Mouse (Mus musculus) retina, embryonic 14.5 days (tissue): ENCODE measurements around the gene Ajm1.

Source experiments
- DNase-seq: peaks from one replicate; pipeline ENCODE4 v3.0.0-alpha.2; 2015; ENCODE audit warnings: low spot score

Ajm1 gene

DNA sequence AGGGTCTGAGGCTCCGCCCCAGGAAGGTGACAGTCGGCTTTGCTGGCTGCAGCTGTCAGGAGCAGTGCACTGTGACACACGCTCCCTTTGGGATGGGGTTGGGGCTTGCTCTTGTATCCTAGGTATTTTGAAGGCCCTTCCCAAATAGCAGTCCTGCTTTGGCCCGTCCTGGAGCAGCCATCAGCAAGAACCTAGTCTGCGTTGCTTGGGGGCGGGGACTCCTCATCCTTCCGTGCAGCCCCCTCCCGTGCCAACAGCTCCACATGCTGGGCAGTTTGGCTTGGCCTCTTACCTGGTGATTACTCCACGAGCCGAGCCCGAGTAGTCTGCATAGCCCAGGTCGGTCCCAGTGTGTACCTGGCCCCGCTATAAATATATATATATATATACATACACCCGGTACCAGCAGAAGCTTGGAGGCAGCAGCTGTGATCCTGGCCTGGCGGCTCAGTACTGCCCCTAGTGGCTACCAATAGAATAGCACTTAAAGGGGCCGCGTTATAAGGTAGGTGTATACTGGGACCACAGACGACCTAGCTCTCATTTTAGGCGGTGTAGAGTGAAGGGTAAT, at the start of gene Ajm1:
Ajm1 (minus strand) TSS at position 464 of the 571 bp plus-strand sequence.
- DNase-seq = peak; percentile 91

DNA sequence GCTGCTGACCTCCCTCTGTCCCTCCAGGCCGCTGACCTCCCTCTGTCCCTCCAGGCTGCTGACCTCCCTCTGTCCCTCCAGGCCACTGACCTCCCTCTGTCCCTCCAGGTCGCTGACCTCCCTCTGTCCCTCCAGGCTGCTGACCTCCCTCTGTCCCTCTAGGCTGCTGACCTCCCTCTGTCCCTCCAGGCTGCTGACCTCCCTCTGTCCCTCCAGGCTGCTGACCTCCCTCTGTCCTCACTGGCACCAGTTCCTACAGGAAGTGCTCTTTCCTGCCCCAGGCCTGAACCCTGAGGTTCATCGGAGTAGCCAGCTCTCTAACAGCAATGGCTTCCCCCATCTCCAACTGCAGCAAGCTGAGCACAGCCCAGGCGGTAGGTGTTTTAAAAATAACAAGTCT, 47.2 kb upstream of the Ajm1 start:
- no peak for DNase-seq

DNA sequence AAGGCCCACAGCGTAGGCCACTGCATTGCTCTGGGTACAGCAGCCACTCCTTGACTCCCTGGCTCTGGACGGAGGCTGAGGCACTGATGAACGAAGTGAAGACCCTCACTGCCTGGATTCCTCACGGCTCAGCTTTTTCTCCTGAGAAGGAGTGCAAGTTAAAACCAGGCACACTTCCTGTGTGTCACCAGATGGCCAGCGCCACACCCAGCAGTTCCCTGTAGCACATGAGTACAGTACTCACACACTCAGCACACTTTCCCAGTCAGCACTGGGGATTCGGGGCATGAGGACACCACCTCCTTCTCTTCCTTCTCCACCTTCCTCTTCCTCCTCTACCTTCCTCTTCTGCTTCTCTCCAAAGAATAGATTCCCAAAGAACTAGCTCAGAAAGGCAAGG, 46.3 kb upstream of the Ajm1 start, which contains the start of gene Fcna:
Fcna (minus strand) TSS at position 220 of the 400 bp plus-strand sequence.
- no peak for DNase-seq

DNA sequence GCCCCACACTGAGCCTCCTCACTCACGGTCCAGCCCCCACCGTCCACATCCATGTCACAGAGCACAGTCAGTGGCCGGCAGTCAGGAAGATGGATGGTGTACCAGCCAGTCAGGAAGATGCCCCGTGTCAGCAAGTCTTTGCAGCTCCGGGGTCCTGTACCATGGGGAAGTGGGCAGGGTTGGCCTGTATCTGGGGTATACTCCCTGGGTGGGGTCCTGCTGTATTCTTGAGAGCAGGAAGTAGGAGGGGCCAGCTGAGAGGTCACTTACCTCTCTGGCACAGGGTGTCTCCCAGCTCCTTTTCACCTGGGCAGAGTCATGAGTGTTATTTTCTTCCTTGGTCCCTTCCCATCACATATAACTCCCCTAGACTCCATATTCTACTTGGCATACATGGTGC, 44.4 kb upstream of the Ajm1 start:
- DNase-seq = no peak

DNA sequence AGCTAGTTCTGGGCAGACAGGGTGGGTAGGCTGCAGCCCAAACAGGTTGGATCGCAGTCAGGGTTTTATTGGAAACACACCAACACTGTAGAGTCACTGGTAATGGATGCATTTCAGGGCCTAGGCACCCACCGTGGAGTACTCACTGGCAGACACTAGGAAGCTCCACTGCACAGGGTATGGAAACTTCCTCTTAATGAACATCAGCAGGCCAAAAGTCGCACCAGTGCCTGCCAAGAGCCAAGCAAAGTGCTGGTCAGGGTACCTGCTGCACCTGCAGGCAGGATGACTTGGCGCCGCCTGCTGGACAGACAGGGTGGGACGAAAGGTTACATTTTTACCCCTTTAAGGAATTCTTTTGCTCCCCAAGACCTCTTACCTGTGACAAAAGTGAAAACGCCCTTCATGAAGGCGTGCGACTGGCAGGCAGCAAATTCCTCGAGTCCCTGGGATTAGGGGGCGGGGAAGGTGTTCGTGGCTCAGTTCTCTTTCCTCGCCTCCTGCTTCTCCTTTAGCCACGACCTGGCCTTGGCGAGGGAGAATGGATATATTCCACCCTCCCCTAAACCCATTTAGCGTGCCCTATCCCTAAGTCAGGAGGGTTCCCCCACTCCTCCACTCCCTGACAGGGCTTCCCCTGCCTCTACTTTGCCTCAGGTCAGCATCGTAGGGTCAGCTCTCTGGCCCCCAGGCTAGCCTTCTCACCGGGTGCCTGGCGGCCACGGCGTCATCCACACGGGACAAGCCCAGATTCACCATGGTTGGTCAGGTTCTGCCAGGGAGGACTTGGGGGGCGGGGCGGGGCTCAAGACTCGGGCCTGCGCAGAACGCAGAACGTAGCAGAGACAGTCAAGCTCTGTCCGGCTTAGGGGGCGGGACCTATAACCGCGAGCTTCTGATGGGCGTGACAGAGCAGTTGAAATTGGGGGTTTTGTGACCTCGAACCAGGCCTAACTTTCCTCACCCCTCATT, 40.0 kb upstream of the Ajm1 start, which contains the start of gene Tmem141:
Tmem141 (minus strand) TSS at position 777 of the 972 bp plus-strand sequence.
- peak; percentile 83 for DNase-seq

DNA sequence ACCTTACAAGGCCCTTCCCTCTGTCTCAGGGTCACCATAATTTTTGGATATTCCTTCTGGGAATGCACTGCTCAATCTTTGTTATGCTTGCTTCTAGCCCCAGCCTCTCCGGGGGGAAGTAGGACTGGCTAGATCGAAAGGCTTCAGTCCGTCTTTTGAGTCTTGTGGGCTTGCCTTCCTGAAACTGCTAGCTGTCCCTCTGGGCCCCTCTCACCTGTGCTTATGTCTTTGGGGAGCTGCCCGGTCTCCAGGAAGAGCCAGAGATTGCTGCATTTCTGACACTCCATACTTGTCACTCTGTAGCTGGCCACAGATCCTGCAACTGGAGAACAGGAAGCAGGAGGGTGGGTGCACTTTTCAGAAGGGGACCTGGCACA, 39.3 kb upstream of the Ajm1 start:
- no peak for DNase-seq

DNA sequence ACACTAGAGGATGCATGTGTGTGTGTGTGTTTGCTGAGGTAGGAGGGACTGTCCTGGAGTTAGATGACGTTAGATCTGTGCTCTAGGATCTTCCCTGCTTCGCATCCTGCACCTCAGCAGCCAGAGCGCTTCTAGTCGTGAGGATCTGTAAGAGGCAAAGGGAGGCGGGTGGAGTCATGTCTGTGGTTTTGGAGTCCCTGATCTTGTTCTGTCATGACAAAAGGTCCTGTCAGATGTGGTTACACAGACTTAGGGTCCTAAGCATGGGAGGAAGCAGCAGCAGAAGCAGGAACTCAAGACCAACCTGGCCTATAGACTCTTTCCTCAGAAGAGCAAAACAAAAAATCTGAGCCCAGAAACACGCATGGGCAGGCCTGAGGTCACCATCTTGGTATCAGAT, 38.8 kb upstream of the Ajm1 start:
- DNase-seq = no peak

DNA sequence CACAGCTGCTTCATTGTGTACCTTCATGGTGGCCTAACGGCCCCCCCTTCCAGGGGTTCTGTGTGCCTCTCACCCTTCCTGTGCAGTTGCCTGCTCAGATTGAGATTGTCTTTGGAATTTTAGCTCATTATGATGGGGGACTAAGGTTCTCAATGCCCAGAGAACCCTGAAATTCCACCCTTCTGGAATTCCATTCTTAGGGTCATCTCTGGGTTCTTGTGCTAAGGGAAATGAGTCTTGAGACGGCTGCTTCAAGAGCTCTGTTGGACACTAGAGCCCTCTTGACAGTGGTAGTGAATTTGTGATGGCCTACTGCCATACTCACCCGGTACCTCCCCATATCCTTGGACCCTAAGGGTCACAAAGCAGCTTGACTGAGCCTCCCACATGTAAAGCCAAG, 36.0 kb upstream of the Ajm1 start, which contains the start of gene Ccdc183:
Ccdc183 (minus strand) TSS at position 101 of the 400 bp plus-strand sequence.
- no peak for DNase-seq

DNA sequence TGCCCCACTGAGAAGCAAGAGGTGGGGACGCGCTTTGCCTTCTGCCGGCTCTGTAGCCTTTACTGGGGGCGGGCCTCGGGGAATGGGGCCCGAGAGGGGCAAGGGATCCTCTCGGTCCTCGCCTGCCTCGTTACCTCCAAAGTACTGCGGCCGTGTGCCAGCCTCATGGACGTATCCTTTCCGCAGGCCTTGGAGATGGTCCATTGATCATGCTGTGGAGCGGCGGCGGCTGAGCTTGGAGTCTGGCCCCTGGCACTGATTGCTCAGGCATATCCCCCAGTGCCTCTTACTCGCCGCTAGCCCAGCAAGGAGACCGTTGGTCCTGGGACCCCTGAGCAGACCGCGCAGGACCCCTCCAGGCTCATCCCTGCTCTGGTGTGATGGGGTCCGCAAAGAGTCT, 34.8 kb upstream of the Ajm1 start:
- DNase-seq = no peak

DNA sequence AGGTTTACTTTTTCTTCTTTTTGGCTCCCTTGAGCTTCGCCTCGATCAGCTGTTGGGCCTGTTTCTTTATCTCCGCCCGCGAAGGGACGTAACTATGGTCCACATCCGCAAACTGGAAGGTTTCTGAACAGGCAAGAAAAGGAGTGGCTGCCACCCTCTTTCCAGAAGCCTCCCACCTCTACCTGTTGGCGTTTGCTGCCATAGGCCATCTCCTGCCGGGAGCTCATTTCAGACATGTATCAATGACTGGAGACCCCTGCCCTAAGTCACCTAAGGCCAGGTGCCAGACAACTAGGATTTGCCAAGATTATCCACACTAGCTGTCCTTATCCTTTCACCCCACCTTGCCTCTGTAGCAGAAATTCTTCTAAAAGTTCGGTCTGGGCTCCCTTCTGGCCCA, 27.1 kb upstream of the Ajm1 start:
- DNase-seq = no peak

DNA sequence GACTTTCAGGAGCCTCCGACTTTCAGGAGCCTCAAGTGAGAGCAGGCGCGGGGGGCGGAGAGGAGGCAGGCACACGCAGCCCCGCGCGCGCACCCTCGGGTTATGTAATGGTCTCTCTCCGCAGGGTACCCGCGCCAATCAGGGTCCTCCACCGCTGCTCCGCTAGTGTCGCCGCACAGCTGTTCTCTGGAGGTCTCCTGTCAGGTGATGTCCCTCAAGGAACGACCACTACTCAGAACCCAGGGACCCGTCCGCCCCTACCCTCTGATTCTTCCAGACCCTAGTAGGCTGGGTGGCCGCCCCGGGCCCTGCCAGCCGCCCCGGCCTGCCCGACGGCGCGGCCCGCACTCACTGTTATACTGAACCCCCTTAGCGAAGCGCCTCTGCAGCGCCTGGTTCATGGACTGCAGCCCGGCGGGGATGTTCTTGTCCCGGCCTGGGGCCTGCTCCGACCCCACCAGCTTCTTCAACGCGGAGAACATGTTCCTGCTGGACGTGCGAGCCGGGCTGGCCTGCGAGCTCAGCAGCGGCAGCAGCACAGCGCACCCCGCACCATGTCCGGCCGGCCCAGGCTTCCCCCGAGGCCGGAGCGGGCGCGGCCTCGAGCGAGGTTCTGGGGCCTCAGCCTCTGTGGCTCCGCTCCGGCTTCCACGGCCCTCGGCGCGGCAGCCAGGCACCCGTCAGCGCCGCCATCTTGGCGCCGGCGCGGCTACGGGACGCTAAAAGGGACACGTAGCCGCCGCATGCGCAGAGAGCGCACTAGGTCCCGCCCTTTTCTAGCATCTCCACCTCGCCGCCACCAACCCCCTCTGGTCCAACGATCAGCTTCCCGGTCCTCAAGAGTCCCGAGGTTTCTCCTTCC, 26.4 kb upstream of the Ajm1 start, which contains the start of gene Rabl6:
Rabl6 (minus strand) TSS at position 761 of the 862 bp plus-strand sequence.
- DNase-seq = peak; percentile 94

DNA sequence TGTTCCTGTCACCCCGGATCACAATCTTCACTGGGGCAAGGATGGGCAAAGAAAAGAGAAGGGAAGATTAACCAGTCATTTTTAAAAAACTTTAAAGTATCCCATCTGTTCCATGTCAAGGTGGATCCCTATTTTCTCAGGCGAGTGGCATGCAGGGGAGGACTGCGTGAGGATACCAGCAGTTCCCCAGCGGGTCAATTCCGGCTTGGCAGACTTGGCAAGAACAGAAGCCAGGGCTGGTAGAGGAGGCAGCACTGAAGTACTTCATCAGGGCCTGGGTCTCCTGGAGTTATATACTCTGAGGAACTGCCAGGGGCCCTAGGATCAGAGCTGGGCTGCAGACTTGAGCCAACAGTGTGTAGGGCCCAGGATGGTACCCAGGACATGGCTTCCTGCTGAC, 21.0 kb upstream of the Ajm1 start:
- no peak for DNase-seq

DNA sequence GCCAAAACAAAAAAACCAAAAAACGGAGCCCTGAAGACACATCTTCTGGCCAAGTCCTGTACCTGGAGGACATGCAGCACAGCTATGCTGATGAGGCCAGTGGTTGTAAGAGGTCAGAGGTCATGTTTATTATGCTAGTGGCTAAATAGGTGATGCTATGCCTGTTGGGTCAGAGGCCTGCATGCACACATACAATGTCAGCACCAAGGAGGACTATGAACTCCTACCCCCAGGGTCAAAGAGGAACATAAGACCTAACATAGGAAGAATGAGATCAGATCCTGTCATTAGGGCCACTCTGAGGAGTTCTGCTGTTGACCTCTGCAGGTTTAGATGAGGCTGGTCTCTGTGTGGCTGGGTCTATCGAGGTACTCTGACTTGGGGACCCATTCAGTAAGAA, 18.5 kb upstream of the Ajm1 start:
- DNase-seq = no peak

DNA sequence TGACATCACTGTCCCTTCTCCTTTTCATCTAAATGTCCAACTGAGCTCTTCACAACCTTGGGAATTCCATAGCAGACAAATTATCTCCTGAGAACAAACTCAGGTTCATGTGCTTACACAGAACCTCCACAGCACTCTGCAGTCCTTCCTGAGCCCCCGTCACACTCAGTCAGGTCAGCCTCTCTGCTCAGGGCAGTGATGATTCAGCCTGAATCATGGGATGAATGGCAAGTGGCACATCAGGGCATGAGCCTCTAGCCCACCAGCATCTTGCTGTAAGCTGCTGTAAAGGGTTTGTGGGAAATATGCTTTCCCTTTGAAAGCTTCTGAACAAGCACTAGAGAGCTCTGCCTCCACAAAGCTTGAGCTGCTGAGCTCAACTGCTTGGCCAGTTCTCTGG, 17.2 kb upstream of the Ajm1 start:
- DNase-seq = no peak

DNA sequence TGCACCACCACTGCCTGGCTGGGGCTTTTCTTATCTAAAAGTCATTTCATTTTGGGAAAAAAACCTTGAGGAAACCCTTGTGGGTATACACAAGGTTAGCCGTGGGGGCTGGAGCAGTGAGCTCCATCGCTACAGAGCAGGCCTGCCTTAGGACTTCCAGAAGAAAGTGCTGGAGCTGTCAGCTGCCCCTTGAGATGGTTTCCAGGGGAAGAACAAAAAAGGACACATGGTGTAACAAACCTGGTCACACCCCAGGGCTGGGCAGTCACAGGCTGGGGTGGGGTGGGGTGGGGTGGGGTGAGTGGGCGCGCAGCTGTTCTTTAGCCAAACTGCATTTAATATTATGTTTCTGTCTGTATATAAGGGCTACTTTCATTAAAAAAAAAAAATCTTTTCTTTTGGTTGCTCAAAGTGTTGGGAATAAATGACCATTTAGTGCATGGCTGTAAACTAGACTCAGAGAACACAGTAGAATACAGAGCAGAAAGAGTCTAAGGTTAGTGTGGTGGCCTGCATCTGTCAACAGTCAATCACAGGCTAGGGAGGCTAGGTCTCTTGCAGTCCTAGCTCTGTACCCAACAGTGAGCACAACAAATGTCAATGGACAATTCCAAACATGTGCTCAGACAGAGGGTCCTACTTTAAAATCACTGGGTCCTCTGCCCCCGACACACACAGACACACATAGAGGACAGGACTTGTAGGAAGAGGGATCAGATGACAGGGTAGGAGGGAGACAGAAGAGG, 15.4 kb upstream of the Ajm1 start:
- no peak for DNase-seq

DNA sequence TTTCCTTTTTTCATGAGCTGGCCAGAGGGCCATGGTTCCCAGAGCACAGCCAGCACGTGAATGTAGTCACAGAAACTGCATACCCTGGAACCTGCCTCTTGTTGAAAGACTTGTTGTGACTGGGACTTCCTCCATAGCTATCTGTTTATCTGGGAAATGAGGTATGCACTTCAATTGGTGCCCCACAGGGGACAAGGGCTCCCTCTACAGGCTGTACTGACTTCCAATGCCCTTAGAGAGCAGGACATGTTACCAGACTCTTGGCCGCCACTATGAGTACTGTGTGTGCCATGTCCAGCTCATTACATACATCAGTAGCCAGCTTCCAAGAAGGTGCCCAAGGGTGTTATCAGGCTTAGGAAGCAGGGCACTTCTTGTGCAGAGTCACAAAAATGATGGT, 10.3 kb upstream of the Ajm1 start:
- peak; percentile 31 for DNase-seq

DNA sequence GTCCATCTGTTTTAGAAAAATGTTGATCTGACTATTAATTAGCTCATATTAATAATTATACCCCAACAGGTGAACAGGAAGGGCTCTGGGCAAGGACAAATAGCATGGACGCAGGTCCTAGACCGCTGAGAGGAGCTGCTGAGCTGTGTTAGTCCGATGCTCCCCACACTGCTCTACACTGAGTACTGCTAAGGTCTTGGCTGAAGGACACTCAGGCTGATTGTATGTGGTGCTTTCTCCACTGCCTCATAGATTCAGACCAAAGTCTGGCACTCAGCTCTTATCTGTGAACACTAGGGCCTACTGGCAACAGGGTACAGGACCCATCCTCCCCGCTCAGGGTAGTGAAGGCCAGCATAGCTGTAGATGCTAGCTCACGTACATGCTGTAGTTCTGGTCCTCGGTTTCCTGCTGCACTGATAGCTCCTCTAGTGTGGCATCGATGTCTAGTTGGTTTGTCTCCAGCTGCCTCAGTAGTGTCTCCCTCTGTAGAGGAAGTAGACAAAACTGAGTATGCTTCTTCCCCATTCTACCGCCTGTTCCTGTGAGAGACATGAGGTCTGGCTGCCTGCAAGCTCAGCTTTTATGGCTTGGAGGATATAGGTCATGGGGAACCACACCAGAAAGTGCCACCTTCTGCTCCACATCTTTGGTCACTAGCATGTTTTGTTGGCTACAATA, 6.8 kb upstream of the Ajm1 start:
- no peak for DNase-seq

DNA sequence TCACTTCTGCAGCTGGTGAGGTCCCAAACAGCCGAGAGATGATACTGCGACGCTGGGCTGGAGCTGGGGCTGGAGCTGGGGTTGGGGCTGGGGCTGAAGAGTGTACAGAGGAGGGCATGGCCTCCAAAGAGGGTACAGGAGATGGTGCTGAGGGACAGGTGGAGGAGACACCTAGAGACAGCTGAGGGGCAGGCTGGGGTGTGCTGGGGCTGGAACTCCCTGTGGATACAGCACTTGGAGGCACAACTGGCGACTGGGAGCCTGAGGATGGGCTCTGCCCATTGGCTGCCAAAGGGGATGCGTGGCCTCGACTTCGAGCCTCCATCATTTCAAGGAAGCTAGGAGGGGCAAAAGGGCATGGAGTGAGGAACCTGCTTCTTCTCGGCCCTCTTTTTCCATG, 5.7 kb upstream of the Ajm1 start:
- DNase-seq = no peak

DNA sequence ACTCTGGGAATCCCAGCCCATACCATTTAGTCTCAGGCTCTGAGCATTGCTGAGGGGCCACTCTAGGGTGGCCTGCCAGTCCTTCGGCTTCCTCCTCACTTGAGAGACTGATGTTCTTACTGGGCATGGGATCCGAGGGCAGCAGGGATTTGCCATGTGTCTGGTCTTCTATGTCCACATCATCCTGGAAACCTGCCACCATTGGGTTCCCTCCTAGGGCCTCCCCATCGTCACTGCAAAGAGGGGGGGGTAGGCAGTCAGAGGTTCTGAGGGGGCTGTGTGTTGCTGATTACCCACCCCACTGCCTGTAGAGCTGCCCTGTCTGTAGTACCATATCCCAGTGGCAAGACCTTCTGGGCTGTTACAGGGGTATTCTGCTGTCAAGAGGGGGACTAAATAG, 4.0 kb upstream of the Ajm1 start:
- no peak for DNase-seq

DNA sequence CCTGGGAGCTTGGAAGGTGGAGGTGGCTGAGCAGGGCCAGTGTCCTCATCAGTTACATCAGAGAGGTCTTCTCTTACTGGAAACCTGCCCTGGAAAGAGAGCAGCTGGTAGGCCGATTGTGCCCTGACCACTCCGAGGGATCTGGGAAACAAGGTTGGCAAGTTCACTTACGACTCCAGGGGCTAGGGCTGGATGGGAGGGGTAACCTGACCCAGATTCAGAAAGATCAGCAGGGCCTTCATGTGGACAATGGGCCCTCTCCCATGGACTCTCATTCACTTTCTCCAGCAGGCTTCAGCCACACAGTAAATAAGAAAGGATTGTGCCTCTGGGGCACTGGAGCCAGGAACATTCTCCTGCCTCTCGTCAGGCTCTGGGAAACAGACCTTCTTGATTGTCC, 3.3 kb upstream of the Ajm1 start:
- DNase-seq = no peak

DNA sequence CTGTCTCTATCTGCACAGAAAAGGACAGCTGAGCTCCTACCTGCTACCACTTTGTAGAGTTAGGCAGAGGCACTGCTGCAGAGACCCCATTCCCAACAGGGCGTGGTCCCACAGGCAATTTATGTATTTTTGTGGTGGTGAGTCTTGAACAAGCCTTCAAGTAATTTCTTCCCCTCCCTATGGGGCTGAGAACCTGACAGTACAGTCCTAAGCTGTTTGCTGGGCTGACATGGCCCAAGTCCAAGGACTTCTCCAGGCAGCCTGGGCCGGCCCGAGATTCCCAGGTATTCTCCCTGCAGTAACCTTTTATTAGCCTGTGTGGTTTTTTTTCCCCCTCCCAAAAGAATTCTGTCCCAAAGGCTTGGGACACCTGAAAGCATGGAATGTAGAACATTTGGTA, 2.6 kb upstream of the Ajm1 start:
- no peak for DNase-seq
